Mouse (Mus musculus): Measurements from ENCODE around the gene Nemp1. TPM values are rescaled to one million over a fixed set of nuclear protein-coding genes. Genes with fewer than 3 reads are reported as not detected.

Gene Nemp1
- total RNA-seq, 2 experiments from 2014 or later: 2.5 to 2.7 TPM

Other genes with a start within 250 kb of the Nemp1 start
- 100 to 1,000 TPM; 381 to 402 TPM for gene Stac3, start 165.2 kb upstream of the Nemp1 start, total RNA-seq (2021)
- 10 to 100 TPM; 10.1 to 13.7 TPM for gene Ndufa4l2, start 151.9 kb upstream of the Nemp1 start, total RNA-seq (2021)
- 10 to 100 TPM; 25.8 to 25.9 TPM for gene Shmt2, start 144.5 kb upstream of the Nemp1 start, total RNA-seq (2021)
- gene Nxph4, start 132.3 kb upstream of the Nemp1 start, total RNA-seq (2021): under 1 TPM; 0.14 to 0.36 TPM
- 10 to 100 TPM; 40.8 to 43.4 TPM for gene Lrp1, start 45.8 kb upstream of the Nemp1 start, total RNA-seq (2021)
- 10 to 100 TPM; 16.0 to 17.9 TPM for gene Stat6, start 23.9 kb upstream of the Nemp1 start, total RNA-seq (2021)
- gene Nab2, start 1.7 kb downstream of the Nemp1 start, total RNA-seq (2021): 1 to 10 TPM; 3.4 to 3.5 TPM
- gene Myo1a, start 38.3 kb downstream of the Nemp1 start, total RNA-seq (2021): not detected
- not detected for gene Tac2, start 57.6 kb downstream of the Nemp1 start, total RNA-seq (2021)
- 1 to 10 TPM; 6.3 to 6.6 TPM for gene Zbtb39, start 72.6 kb downstream of the Nemp1 start, total RNA-seq (2021)
- gene Gpr182, start 84.8 kb downstream of the Nemp1 start, total RNA-seq (2021): under 1 TPM; 0.14 to 0.25 TPM
- gene Rdh1, start 92.8 kb downstream of the Nemp1 start, total RNA-seq (2021): not detected
- gene Rdh16f1, start 92.9 kb downstream of the Nemp1 start, total RNA-seq (2021): under 1 TPM; 0.30 to 0.31 TPM
- gene Rdh9, start 109.5 kb downstream of the Nemp1 start, total RNA-seq (2021): not detected
- gene Rdh16, start 134.3 kb downstream of the Nemp1 start, total RNA-seq (2021): under 1 TPM in 1 of 2 experiments, not detected in 1; 0.11 TPM
- gene Rdh19, start 183.0 kb downstream of the Nemp1 start, total RNA-seq (2021): not detected
- gene Rdh16f2, start 199.6 kb downstream of the Nemp1 start, total RNA-seq (2021): not detected
- under 1 TPM in 1 of 2 experiments, not detected in 1; 0.38 TPM for gene Rdh7, start 221.9 kb downstream of the Nemp1 start, total RNA-seq (2021)
- not detected for gene Sdr9c7, start 231.6 kb downstream of the Nemp1 start, total RNA-seq (2021)

Data from gastrocnemius, adult 18-20 months (tissue).